30 mouse cellular contexts compared by ENCODE assay signal in genomic region chr7:45190186-45190585, GRCm38 (mm10). TPM values are rescaled to one million over a fixed set of nuclear protein-coding genes. Genes with fewer than 3 reads are reported as not detected.
DNase-seq lines count a peak whose midpoint lies in the region; ATAC-seq and TF ChIP-seq lines count a peak whose summit lies in the region.
"Had no signal": no experiment of that assay in that cellular context is flagged by ENCODE, and none has a peak within 500 bp of the region (broad histone marks: within the 10 kb centered on the region; RNA-seq: fewer than 3 reads in every experiment).

No protein-coding gene starts in this region.

- no peak overlapping the region for H3K4me2 ChIP-seq in hindbrain, embryonic 14.5 days (replicated peaks)
- H3K4me2 ChIP-seq: embryonic facial prominence, embryonic 13.5 days; forebrain, embryonic 12.5 days; forebrain, embryonic 15.5 days; heart, embryonic 13.5 days; hindbrain, embryonic 15.5 days had no signal

- H3K9me3 ChIP-seq in hindbrain, embryonic 14.5 days (ENCODE audit: control insufficient read depth, low read length) = no peaks in the 10 kb centered on the region
- H3K9me3 ChIP-seq: embryonic facial prominence, embryonic 10.5 days; embryonic facial prominence, embryonic 13.5 days; forebrain, embryonic 12.5 days; forebrain, embryonic 15.5 days; heart, embryonic 10.5 days; heart, embryonic 13.5 days; hindbrain, embryonic 15.5 days had no signal

- TF ChIP-seq CTCF in left cerebral cortex, adult 2 months (IDR thresholded peaks at IDR 0.05) = no peak

- no peak overlapping the region for H3K9ac ChIP-seq in hindbrain, embryonic 14.5 days
- H3K9ac ChIP-seq: embryonic facial prominence, embryonic 13.5 days; forebrain, embryonic 12.5 days; forebrain, embryonic 15.5 days; heart, embryonic 13.5 days; hindbrain, embryonic 15.5 days had no signal

- no peak overlapping the region for H3K4me3 ChIP-seq in left cerebral cortex, adult 2 months
- H3K4me3 ChIP-seq in hindbrain, embryonic 14.5 days (replicated peaks; ENCODE audit: low read length) = no peak overlapping the region
- H3K4me3 ChIP-seq: embryonic facial prominence, embryonic 10.5 days; embryonic facial prominence, embryonic 13.5 days; forebrain, embryonic 12.5 days; forebrain, embryonic 15.5 days; heart, adult 2 months; heart, embryonic 10.5 days; heart, embryonic 13.5 days; hindbrain, embryonic 15.5 days had no signal

- ATAC-seq in megakaryocyte progenitor cell, adult 5-6 weeks (replicated peaks; ENCODE audit: poor library complexity) = peak; percentile 34
- ATAC-seq in hindbrain, embryonic 14.5 days (ENCODE audit: low FRiP score) = no peak
- ATAC-seq: forebrain, embryonic 15.5 days; intestine, postnatal 0 days had no signal

- H3K4me1 ChIP-seq in hindbrain, embryonic 14.5 days (replicated peaks; ENCODE audit: control insufficient read depth, insufficient read depth, low read length) = no peaks in the 10 kb centered on the region
- H3K4me1 ChIP-seq: forebrain, embryonic 15.5 days had no signal

- H3K27ac ChIP-seq in left cerebral cortex, adult 2 months = peak overlapping the region; percentile 90
- no peak overlapping the region for H3K27ac ChIP-seq in hindbrain, embryonic 14.5 days
- H3K27ac ChIP-seq: embryonic facial prominence, embryonic 10.5 days; embryonic facial prominence, embryonic 13.5 days; forebrain, embryonic 12.5 days; forebrain, embryonic 15.5 days; heart, adult 2 months; heart, embryonic 10.5 days; heart, embryonic 13.5 days; hindbrain, embryonic 15.5 days had no signal

- 0 out of 2 replicates have a peak, but pooled peaks cover 6% of the 10 kb centered on the region for H3K27me3 ChIP-seq in hindbrain, embryonic 14.5 days (ENCODE audit: control insufficient read depth, insufficient read depth, low read length)

- no peaks in the 10 kb centered on the region for H3K36me3 ChIP-seq in hindbrain, embryonic 14.5 days (replicated peaks; ENCODE audit: control insufficient read depth, insufficient read depth)
- H3K36me3 ChIP-seq: embryonic facial prominence, embryonic 10.5 days; embryonic facial prominence, embryonic 13.5 days; forebrain, embryonic 12.5 days; forebrain, embryonic 15.5 days; heart, embryonic 10.5 days; heart, embryonic 13.5 days; hindbrain, embryonic 15.5 days had no signal

- intact Hi-C loops in left cerebral cortex, adult 2 months (cut with DNase I) = no loop called here

- no peak for DNase-seq in left cerebral cortex, adult 2 months (ENCODE audit: extremely low spot score in 1 of 2, low spot score in 2 of 2)
- DNase-seq in left cerebral cortex, adult 8-10 months (ENCODE audit: low spot score in 2 of 2) = no peak
- peak; percentile 56 for DNase-seq in brain, adult 2 months (ENCODE audit: low read depth, low spot score)
- DNase-seq in right cerebral cortex, postnatal 25 days = no peak
- no peak for DNase-seq in hindbrain, embryonic 14.5 days (ENCODE audit: low spot score)
- no peak for DNase-seq in adrenal gland, adult 2 months
- DNase-seq: adrenal gland, adult 8-10 months; adrenal gland, postnatal 25 days; B cell, adult 2 months; embryo, embryonic 11 days; gastrocnemius, postnatal 25 days; heart, adult 2 months; heart, postnatal 14 days; heart, postnatal 4 days had no signal

- WGBS in hindbrain, embryonic 14.5 days = 91% methylated on average over 6 of the region's 6 CpGs

RNA-seq across cellular contexts. Expression of gene Pth2, which starts 9.4 kb away (rescaled TPM):
- not detected for total RNA-seq in left cerebral cortex, adult 2 months (2021)
- total RNA-seq in left cerebral cortex, adult 8-10 months (2022) = under 1 TPM in 1 of 4 experiments, not detected in 3; 0.80 TPM
- not detected in 2 replicates for total RNA-seq in megakaryocyte progenitor cell, adult 5-6 weeks (2015)
- total RNA-seq in megakaryocyte progenitor cell, adult 5-6 weeks (2017) = not detected in 2 replicates
- 0.83 TPM in 1 of 2 replicates, not detected in the other for polyA plus RNA-seq in hindbrain, embryonic 14.5 days (2014; fragmentation: Nextera tagmentation; extraction: Ambion mirVana)
- not detected for total RNA-seq in adrenal gland, adult 2 months (2021)
- polyA plus RNA-seq in adrenal gland, adult 2 months (2012; rRNA removed) = not detected in 2 replicates
- total RNA-seq: adrenal gland, adult 8-10 months; adrenal gland, postnatal 25 days; CH12.LX; gastrocnemius, adult 8-10 months; gastrocnemius, postnatal 25 days; heart, adult 2 months; heart, postnatal 14 days; heart, postnatal 4 days had no signal
- polyA plus RNA-seq: cortical plate, adult 2 months; embryonic facial prominence, embryonic 10.5 days; embryonic facial prominence, embryonic 13.5 days; forebrain, embryonic 15.5 days; gonadal fat pad, adult 2 months; heart, adult 2 months; heart, embryonic 13.5 days; hindbrain, embryonic 11.5 days; intestine, embryonic 14.5 days; intestine, postnatal 0 days had no signal

RNA-seq across cellular contexts. Expression of gene Gfy, which starts 10.8 kb away (rescaled TPM):
- under 1 TPM in 1 of 2 experiments, not detected in 1; 0.29 TPM for total RNA-seq in left cerebral cortex, adult 2 months (2021)
- under 1 TPM in 1 of 4 experiments, not detected in 3; 0.34 TPM for total RNA-seq in left cerebral cortex, adult 8-10 months (2022)
- not detected in 2 replicates for total RNA-seq in megakaryocyte progenitor cell, adult 5-6 weeks (2015)
- not detected in 2 replicates for total RNA-seq in megakaryocyte progenitor cell, adult 5-6 weeks (2017)
- polyA plus RNA-seq in hindbrain, embryonic 14.5 days (2014; fragmentation: Nextera tagmentation; extraction: Ambion mirVana) = not detected in 2 replicates
- total RNA-seq in adrenal gland, adult 2 months (2021) = not detected
- polyA plus RNA-seq in adrenal gland, adult 2 months (2012; rRNA removed) = not detected in 2 replicates
- total RNA-seq: adrenal gland, adult 8-10 months; adrenal gland, postnatal 25 days; CH12.LX; gastrocnemius, adult 8-10 months; gastrocnemius, postnatal 25 days; heart, adult 2 months; heart, postnatal 14 days; heart, postnatal 4 days had no signal
- polyA plus RNA-seq: forebrain, embryonic 15.5 days; gonadal fat pad, adult 2 months; heart, adult 2 months; heart, embryonic 10.5 days; heart, embryonic 13.5 days; heart, embryonic 16.5 days; hindbrain, embryonic 11.5 days; hindbrain, embryonic 15.5 days; intestine, embryonic 14.5 days; intestine, postnatal 0 days had no signal

RNA-seq across cellular contexts. Expression of gene Ccdc155, which starts 14.5 kb away (rescaled TPM):
- total RNA-seq in left cerebral cortex, adult 2 months (2021) = 1 to 10 TPM; 6.7 to 7.5 TPM
- 1 to 10 TPM; 4.3 to 6.4 (median 5.4) TPM for total RNA-seq in left cerebral cortex, adult 8-10 months (2022)
- 0.15 TPM in 1 of 2 replicates, not detected in the other for total RNA-seq in megakaryocyte progenitor cell, adult 5-6 weeks (2015)
- total RNA-seq in megakaryocyte progenitor cell, adult 5-6 weeks (2017) = 0.34 TPM in 1 of 2 replicates, not detected in the other
- polyA plus RNA-seq in hindbrain, embryonic 14.5 days (2014; fragmentation: Nextera tagmentation; extraction: Ambion mirVana) = 0.50 and 0.57 TPM in 2 replicates
- total RNA-seq in adrenal gland, adult 2 months (2021) = under 1 TPM in 1 of 2 experiments, not detected in 1; 0.14 TPM
- polyA plus RNA-seq in adrenal gland, adult 2 months (2012; rRNA removed) = 0.30 TPM in 2 replicates
- total RNA-seq: CH12.LX; heart, adult 2 months; heart, postnatal 14 days had no signal
- polyA plus RNA-seq: intestine, postnatal 0 days had no signal

RNA-seq across cellular contexts. Expression of gene Dkkl1, which starts 21.8 kb away (rescaled TPM):
- total RNA-seq in left cerebral cortex, adult 2 months (2021) = 10 to 100 TPM; 32.4 to 33.5 TPM
- 10 to 100 TPM; 23.1 to 31.5 (median 26.8) TPM for total RNA-seq in left cerebral cortex, adult 8-10 months (2022)
- 3.8 and 5.4 TPM in 2 replicates for total RNA-seq in megakaryocyte progenitor cell, adult 5-6 weeks (2015)
- total RNA-seq in megakaryocyte progenitor cell, adult 5-6 weeks (2017) = 4.2 and 5.6 TPM in 2 replicates
- 8.7 and 11.3 TPM in 2 replicates for polyA plus RNA-seq in hindbrain, embryonic 14.5 days (2014; fragmentation: Nextera tagmentation; extraction: Ambion mirVana)
- total RNA-seq in adrenal gland, adult 2 months (2021) = not detected
- polyA plus RNA-seq in adrenal gland, adult 2 months (2012; rRNA removed) = not detected in 2 replicates
- total RNA-seq: adrenal gland, adult 8-10 months; adrenal gland, postnatal 25 days; gastrocnemius, adult 8-10 months; gastrocnemius, postnatal 25 days; heart, adult 2 months; heart, postnatal 14 days; heart, postnatal 4 days had no signal

RNA-seq across cellular contexts. Expression of gene Tead2, which starts 25.4 kb away (rescaled TPM):
- 1 to 10 TPM; 3.9 to 4.1 TPM for total RNA-seq in left cerebral cortex, adult 2 months (2021)
- total RNA-seq in left cerebral cortex, adult 8-10 months (2022) = 1 to 10 TPM; 2.0 to 5.1 (median 3.0) TPM
- total RNA-seq in megakaryocyte progenitor cell, adult 5-6 weeks (2015) = 2.2 TPM in 1 of 2 replicates, not detected in the other
- 0.20 TPM in 1 of 2 replicates, not detected in the other for total RNA-seq in megakaryocyte progenitor cell, adult 5-6 weeks (2017)
- 37.7 and 48.0 TPM in 2 replicates for polyA plus RNA-seq in hindbrain, embryonic 14.5 days (2014; fragmentation: Nextera tagmentation; extraction: Ambion mirVana)
- total RNA-seq in adrenal gland, adult 2 months (2021) = 1 to 10 TPM; 8.3 to 9.2 TPM
- 12.4 and 12.6 TPM in 2 replicates for polyA plus RNA-seq in adrenal gland, adult 2 months (2012; rRNA removed)
